Mouse (Mus musculus) cerebellum, adult 8-10 months (tissue): ENCODE data around the gene Mok.
"Not testable (repeated sequence)": the region's sequence is repeated elsewhere in the genome, so short reads cannot be mapped to it uniquely, and the experiment has no call there.

Experiments used
- DNase-seq: peaks from one replicate; pipeline ENCODE4 v3.0.0; 2022

Mok gene

GRCm38 (mm10) chr12:110840348-110841198 is at the start of gene Mok:
Gene Mok (minus strand): TSS chr12:110840939.
- DNase-seq: peak; percentile 98

- peak; percentile 93 for DNase-seq
These were observed 48.6 kb upstream of the Mok start, which contains the start of the genes Cinp and Tecpr2 for GRCm38 (mm10) chr12:110889036-110890020. Gene Cinp (minus strand): TSS chr12:110889145. Gene Tecpr2 (plus strand): TSS chr12:110889264.

GRCm38 (mm10) chr12:110888606-110889005 is 47.9 kb upstream of the Mok start:
- no peak for DNase-seq

GRCm38 (mm10) chr12:110888106-110888505 is 47.4 kb upstream of the Mok start:
- no peak for DNase-seq

- DNase-seq: no peak
These were observed 44.5 kb upstream of the Mok start for GRCm38 (mm10) chr12:110885251-110885650.

GRCm38 (mm10) chr12:110882291-110882690 is 41.6 kb upstream of the Mok start:
- DNase-seq: no peak

GRCm38 (mm10) chr12:110875351-110875750 is 34.6 kb upstream of the Mok start:
- DNase-seq: no peak

GRCm38 (mm10) chr12:110871247-110871646 is 30.5 kb upstream of the Mok start:
- DNase-seq: no peak

- DNase-seq: no peak
These were observed 29.4 kb upstream of the Mok start for GRCm38 (mm10) chr12:110870107-110870506.

- DNase-seq: no peak
These were observed 25.2 kb upstream of the Mok start for GRCm38 (mm10) chr12:110865989-110866388.

- no peak for DNase-seq
These were observed 24.8 kb upstream of the Mok start for GRCm38 (mm10) chr12:110865571-110865970.

GRCm38 (mm10) chr12:110864008-110864407 is 23.3 kb upstream of the Mok start:
- no peak for DNase-seq

- DNase-seq: no peak
These were observed 20.5 kb upstream of the Mok start for GRCm38 (mm10) chr12:110861256-110861655.

- no peak for DNase-seq
These were observed 19.6 kb upstream of the Mok start for GRCm38 (mm10) chr12:110860293-110860692.

- not testable (repeated sequence) for DNase-seq
These were observed 17.9 kb upstream of the Mok start for GRCm38 (mm10) chr12:110858681-110859080.

- DNase-seq: no peak
These were observed 16.5 kb upstream of the Mok start for GRCm38 (mm10) chr12:110857196-110857595.

GRCm38 (mm10) chr12:110854786-110855737 is 14.3 kb upstream of the Mok start:
- DNase-seq: no peak

- no peak for DNase-seq
These were observed 11.2 kb upstream of the Mok start for GRCm38 (mm10) chr12:110851923-110852322.

GRCm38 (mm10) chr12:110851414-110851813 is 10.7 kb upstream of the Mok start:
- DNase-seq: no peak

- no peak for DNase-seq
These were observed 10.2 kb upstream of the Mok start for GRCm38 (mm10) chr12:110850929-110851256.

- peak; percentile 91 for DNase-seq
These were observed 9.5 kb upstream of the Mok start, which contains the start of gene Zfp839 for GRCm38 (mm10) chr12:110850010-110850928. Gene Zfp839 (plus strand): TSS chr12:110850253.
